Mouse (Mus musculus) spleen, adult 18-20 months (tissue): ENCODE measurements around the gene Tsc22d3.
"Not testable (repeated sequence)": the region's sequence is repeated elsewhere in the genome, so short reads cannot be mapped to it uniquely, and the experiment has no call there.

Experiments
- DNase-seq, 2 experiments: peaks; one replicate each; pipeline ENCODE4 v3.0.0; 2022; ENCODE audit warnings: mixed read lengths in 2 of 2

Gene Tsc22d3

GRCm38 (mm10) chrX:140526253-140526618 lies 74.2 kb downstream of the Tsc22d3 start:
- no peak for DNase-seq

- DNase-seq, result no peak
Measured at GRCm38 (mm10) chrX:140525604-140526252, 74.7 kb downstream of the Tsc22d3 start.

- DNase-seq, result no peak
Measured at GRCm38 (mm10) chrX:140524231-140524630, 76.2 kb downstream of the Tsc22d3 start.

GRCm38 (mm10) chrX:140522071-140522765 lies 78.2 kb downstream of the Tsc22d3 start:
- no peak for DNase-seq

GRCm38 (mm10) chrX:140520146-140521102 lies 80.0 kb downstream of the Tsc22d3 start:
- peak; percentile 75 to 83 for DNase-seq

GRCm38 (mm10) chrX:140518351-140518750 lies 82.1 kb downstream of the Tsc22d3 start:
- DNase-seq, result no peak

- DNase-seq, result no peak
Measured at GRCm38 (mm10) chrX:140513379-140513778, 87.1 kb downstream of the Tsc22d3 start.

- DNase-seq, result no peak
Measured at GRCm38 (mm10) chrX:140511687-140512651, 88.5 kb downstream of the Tsc22d3 start.

GRCm38 (mm10) chrX:140510696-140511429 lies 89.6 kb downstream of the Tsc22d3 start:
- peak in 1 of 2 experiments; percentile 55 for DNase-seq

- DNase-seq, result no peak
Measured at GRCm38 (mm10) chrX:140509817-140510216, 90.6 kb downstream of the Tsc22d3 start.

GRCm38 (mm10) chrX:140508791-140509190 lies 91.7 kb downstream of the Tsc22d3 start:
- not testable (repeated sequence) for DNase-seq

GRCm38 (mm10) chrX:140507377-140507776 lies 93.1 kb downstream of the Tsc22d3 start:
- no peak for DNase-seq

- no peak for DNase-seq
Measured at GRCm38 (mm10) chrX:140506436-140507180, 93.9 kb downstream of the Tsc22d3 start.

GRCm38 (mm10) chrX:140505497-140506238 lies 94.8 kb downstream of the Tsc22d3 start:
- DNase-seq, result peak; percentile 70 to 84

GRCm38 (mm10) chrX:140503905-140504304 lies 96.6 kb downstream of the Tsc22d3 start:
- peak; percentile 62 to 66 for DNase-seq

GRCm38 (mm10) chrX:140501401-140502301 lies 98.8 kb downstream of the Tsc22d3 start:
- peak in 1 of 2 experiments; percentile 45 for DNase-seq

GRCm38 (mm10) chrX:140500306-140500705 lies 100.2 kb downstream of the Tsc22d3 start:
- DNase-seq, result no peak

- DNase-seq, result not testable (repeated sequence)
Measured at GRCm38 (mm10) chrX:140498431-140498830, 102.0 kb downstream of the Tsc22d3 start.

GRCm38 (mm10) chrX:140494170-140494569 lies 106.3 kb downstream of the Tsc22d3 start:
- DNase-seq, result no peak
